Mouse (Mus musculus): ENCODE results near the gene Tfdp2. TPM values are rescaled to one million over a fixed set of nuclear protein-coding genes. Genes with fewer than 3 reads are reported as not detected.
A peak's percentile ranks its signal among the peaks of the same experiment; 100 is the strongest.

The Tfdp2 gene
- polyA plus RNA-seq, 1 experiment from 2014 or later: 44.2 TPM

DNA sequence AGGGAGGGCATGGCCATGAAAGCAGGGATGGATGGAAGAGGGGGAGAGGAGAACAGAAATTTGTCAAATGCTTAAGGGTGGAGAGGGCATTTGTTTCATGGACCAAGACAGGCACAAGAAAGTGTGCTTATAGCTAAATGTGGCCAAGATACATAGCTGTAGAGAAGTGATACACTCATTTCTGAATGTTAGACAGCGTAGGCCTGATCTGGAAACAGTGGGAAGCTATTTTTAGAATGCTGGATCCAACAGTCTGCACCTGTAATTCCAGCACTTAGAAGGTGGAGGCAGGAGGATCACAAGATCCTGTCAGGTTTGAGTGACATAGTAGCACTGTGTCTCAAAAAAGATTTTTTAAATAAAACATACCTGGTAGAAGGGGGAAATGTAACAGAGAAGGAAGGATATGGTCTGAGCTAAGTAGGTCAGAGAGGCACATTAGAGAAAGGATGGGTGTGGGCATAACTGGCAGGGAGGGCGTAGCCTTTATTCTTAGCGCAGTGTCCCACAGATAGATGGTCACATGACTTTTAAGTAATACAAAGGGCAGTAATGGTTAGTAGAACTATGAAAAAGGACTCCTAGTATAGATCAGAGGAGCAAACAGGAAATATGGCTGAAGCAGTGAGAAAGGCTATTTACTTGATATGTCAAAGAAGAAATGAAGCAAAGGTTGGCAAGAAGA lies 103.4 kb downstream of the Tfdp2 start:
- no peak overlapping the region for H3K9ac ChIP-seq
- no peaks in the 10 kb centered on the region for H3K9me3 ChIP-seq (replicated peaks)
- 74% methylated on average over 3 of the region's 3 CpGs for whole genome bisulfite sequencing
- H3K4me1 ChIP-seq (replicated peaks): peaks cover 8% of the 10 kb centered on the region
- no peak for ATAC-seq (ENCODE audit: insufficient number of reproducible peaks, low FRiP score)
- no peak overlapping the region for H3K4me3 ChIP-seq
- peaks cover 65% of the 10 kb centered on the region for H3K36me3 ChIP-seq
- no peak overlapping the region for H3K27ac ChIP-seq (ENCODE audit: poor library complexity, severe bottlenecking)
- no peaks in the 10 kb centered on the region for H3K27me3 ChIP-seq (replicated peaks)
- no peak overlapping the region for H3K4me2 ChIP-seq

DNA sequence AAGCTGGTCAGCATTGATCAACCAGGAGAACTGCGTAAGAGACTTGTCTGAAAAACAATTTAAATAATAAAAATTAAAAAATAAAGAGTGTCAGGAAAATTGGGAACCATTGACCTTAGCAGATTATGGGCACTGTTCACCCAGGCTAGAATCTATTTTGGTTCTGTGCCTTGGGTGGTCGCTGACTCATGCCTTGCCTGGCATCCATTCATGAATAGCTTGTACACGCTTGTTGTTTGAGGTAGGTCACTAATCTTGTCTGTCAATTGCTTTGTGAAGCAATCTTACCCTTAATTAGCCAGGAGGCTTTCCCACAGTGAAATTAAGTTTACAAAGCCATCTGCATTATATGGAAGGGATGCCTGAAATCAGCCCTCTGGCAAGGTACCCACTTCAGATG lies 112.7 kb downstream of the Tfdp2 start:
- no peaks in the 10 kb centered on the region for H3K9me3 ChIP-seq (replicated peaks)
- no peak overlapping the region for H3K4me2 ChIP-seq
- H3K4me3 ChIP-seq: no peak overlapping the region
- no peak for ATAC-seq (ENCODE audit: insufficient number of reproducible peaks, low FRiP score)
- no peaks in the 10 kb centered on the region for H3K4me1 ChIP-seq (replicated peaks)
- H3K9ac ChIP-seq: no peak overlapping the region
- no peaks in the 10 kb centered on the region for H3K27me3 ChIP-seq (replicated peaks)
- H3K27ac ChIP-seq (ENCODE audit: poor library complexity, severe bottlenecking): no peak overlapping the region
- peaks cover 54% of the 10 kb centered on the region for H3K36me3 ChIP-seq
- WGBS: 85% methylated on average over 3 of the region's 3 CpGs

DNA sequence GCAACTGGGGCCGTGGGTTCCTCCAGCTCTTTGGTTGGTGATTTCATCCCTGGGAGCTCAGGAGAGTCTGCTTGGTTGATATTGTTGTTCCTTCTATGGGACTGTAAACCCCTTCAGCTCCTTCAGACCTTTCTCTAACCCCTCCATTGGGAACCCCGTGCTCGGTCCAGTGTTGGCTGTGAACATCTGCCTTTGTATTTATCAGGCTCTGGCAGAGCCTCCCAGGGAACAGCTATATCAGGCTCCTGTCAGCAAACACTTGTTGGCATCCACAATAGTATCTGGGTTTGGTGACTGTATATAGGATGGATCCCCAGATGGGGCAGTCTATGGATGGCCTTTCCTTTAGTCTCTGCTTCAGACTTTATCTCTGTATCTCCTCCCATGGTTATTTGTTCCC lies 116.0 kb downstream of the Tfdp2 start:
- peaks cover 58% of the 10 kb centered on the region for H3K36me3 ChIP-seq
- H3K4me3 ChIP-seq: no peak overlapping the region
- H3K4me1 ChIP-seq (replicated peaks): 0 out of 2 replicates have a peak, but pooled peaks cover 3% of the 10 kb centered on the region
- H3K4me2 ChIP-seq: no peak overlapping the region
- ATAC-seq (ENCODE audit: insufficient number of reproducible peaks, low FRiP score): no peak
- 62% methylated on average over 3 of the region's 3 CpGs for WGBS
- no peak overlapping the region for H3K27ac ChIP-seq (ENCODE audit: poor library complexity, severe bottlenecking)
- H3K9me3 ChIP-seq (replicated peaks): no peaks in the 10 kb centered on the region
- H3K9ac ChIP-seq: no peak overlapping the region
- H3K27me3 ChIP-seq (replicated peaks): no peaks in the 10 kb centered on the region

DNA sequence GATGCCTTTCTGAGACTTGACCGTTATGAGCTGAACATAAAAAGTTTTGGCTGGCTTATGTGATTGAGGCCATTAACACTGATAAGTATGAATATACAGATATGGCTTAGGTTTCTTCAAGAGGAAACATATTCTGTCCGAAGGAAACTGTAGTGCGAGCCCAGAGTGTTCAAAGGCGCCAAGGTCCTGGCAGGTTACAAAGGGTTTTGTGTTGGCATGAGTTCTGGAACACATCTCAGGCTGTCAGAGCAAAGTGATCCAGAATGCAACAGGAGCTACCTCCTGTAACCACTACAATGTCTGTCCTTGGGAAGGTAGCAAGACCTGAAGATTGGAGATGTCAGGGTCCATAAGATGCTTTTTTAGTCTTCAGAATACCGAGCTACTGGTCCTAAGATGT lies 123.3 kb downstream of the Tfdp2 start:
- Histone ChIP-seq H3K4me2 (no peak overlapping the region), H3K4me1 (replicated peaks) (no peaks in the 10 kb centered on the region), H3K27ac (ENCODE audit: poor library complexity, severe bottlenecking) (no peak overlapping the region), H3K36me3 (peaks cover 63% of the 10 kb centered on the region), H3K4me3 (no peak overlapping the region), H3K9ac (no peak overlapping the region), H3K27me3 (replicated peaks) (no peaks in the 10 kb centered on the region), H3K9me3 (replicated peaks) (no peaks in the 10 kb centered on the region)
- WGBS: 68% methylated on average over 5 of the region's 5 CpGs
- no peak for ATAC-seq (ENCODE audit: insufficient number of reproducible peaks, low FRiP score)

DNA sequence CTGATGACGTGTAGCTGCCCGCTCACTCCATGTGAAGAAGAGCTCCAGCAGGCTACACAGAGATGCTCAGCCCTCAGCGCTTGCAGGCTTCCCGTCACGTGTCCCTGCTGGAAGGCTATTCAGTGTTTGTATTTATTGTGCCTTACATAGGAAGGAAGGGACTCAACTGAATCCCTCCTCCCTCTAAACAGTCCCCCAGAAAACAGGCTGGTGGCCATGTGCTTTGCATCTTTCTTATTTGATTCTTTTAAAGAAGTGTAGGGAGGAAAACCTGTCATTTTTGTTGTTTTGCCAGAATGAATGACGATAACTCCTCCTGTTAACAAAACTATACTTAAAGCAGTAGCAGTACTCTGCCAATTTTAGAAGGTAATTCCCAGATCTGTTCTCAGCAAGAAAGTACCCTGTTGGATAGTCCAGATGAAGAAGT lies 124.5 kb downstream of the Tfdp2 start:
- WGBS: 87% methylated on average over 6 of the region's 6 CpGs
- peaks cover 57% of the 10 kb centered on the region for H3K36me3 ChIP-seq
- no peak for ATAC-seq (ENCODE audit: insufficient number of reproducible peaks, low FRiP score)

DNA sequence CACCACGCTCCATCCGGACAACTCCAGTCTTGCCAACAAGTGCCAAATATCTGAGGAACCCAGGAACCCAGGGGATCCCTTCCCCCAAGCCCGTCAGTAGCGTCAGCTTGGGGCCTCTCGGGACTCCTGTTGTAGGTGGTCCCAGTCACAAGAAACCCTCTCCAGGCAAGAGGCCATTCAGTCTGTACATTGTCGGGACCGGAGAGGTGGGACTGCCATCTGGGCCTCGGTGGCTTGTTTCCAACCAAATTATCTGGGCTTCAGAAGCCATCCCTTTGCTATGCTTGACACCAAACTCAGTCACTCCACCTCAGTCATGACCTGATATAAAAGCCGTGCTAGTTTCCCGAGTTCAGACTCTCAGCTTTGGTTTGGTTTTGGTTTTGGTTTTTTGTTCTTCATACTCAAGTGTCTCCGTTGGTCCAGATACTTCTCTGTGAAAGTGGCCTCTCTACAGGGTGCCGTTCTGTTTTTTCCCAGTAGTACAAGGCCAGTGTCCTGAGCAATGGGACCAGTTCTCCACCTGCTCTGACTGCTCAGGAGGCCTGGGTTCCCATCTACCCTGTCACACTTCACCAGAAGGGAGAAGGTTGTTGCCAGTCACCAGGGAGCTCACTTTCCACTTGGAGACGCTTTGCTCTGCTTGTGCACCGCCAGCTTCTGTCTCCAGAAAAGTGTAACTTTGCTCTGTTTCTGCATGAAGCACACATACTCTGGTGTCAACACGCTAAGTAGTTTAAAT lies 126.5 kb downstream of the Tfdp2 start:
- no peak for ATAC-seq (ENCODE audit: insufficient number of reproducible peaks, low FRiP score)
- Histone ChIP-seq H3K27me3 (replicated peaks) (no peaks in the 10 kb centered on the region), H3K4me2 (no peak overlapping the region), H3K4me1 (replicated peaks) (peaks cover 9% of the 10 kb centered on the region), H3K9ac (no peak overlapping the region), H3K36me3 (peaks cover 44% of the 10 kb centered on the region), H3K9me3 (replicated peaks) (no peaks in the 10 kb centered on the region), H3K4me3 (no peak overlapping the region), H3K27ac (ENCODE audit: poor library complexity, severe bottlenecking) (no peak overlapping the region)
- 90% methylated on average over 15 of the region's 15 CpGs for WGBS

More for the DNA sequence above, 124.5 kb downstream of the Tfdp2 start:
- H3K9me3 ChIP-seq (replicated peaks): no peaks in the 10 kb centered on the region
- H3K9ac ChIP-seq: no peak overlapping the region
- H3K27me3 ChIP-seq (replicated peaks): no peaks in the 10 kb centered on the region
- no peak overlapping the region for H3K4me2 ChIP-seq
- no peak overlapping the region for H3K27ac ChIP-seq (ENCODE audit: poor library complexity, severe bottlenecking)
- H3K4me3 ChIP-seq: no peak overlapping the region
- no peaks in the 10 kb centered on the region; the same call in 1 of the 2 replicates for H3K4me1 ChIP-seq (replicated peaks)

DNA sequence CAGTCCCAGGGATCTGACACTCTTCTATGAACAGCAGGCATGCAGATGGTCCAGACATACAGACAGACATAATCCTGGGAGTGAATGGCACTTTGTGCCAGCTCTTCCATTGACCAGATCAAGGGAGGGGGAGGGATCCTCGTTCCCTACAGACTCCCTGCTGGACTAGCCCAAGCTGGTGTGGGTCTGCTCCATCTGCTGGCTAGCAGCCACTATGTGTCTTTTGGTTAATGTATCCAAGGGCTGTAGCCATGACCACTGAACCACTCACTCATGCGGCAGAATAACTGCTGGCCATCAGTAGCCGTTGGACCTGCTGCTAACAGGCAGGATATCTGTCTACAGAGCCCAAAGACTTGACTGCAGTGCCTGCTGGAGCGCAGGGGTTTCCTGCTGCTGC lies 128.4 kb downstream of the Tfdp2 start:
- 62% methylated on average over 4 of the region's 4 CpGs for WGBS
- Histone ChIP-seq H3K4me3 (no peak overlapping the region), H3K9ac (no peak overlapping the region), H3K4me1 (replicated peaks) (peaks cover 9% of the 10 kb centered on the region), H3K27ac (ENCODE audit: poor library complexity, severe bottlenecking) (peak overlapping the region; percentile 9; the same call in 1 of the 2 replicates), H3K9me3 (replicated peaks) (no peaks in the 10 kb centered on the region), H3K27me3 (replicated peaks) (no peaks in the 10 kb centered on the region), H3K36me3 (peaks cover 35% of the 10 kb centered on the region), H3K4me2 (no peak overlapping the region)
- ATAC-seq (ENCODE audit: insufficient number of reproducible peaks, low FRiP score): no peak

DNA sequence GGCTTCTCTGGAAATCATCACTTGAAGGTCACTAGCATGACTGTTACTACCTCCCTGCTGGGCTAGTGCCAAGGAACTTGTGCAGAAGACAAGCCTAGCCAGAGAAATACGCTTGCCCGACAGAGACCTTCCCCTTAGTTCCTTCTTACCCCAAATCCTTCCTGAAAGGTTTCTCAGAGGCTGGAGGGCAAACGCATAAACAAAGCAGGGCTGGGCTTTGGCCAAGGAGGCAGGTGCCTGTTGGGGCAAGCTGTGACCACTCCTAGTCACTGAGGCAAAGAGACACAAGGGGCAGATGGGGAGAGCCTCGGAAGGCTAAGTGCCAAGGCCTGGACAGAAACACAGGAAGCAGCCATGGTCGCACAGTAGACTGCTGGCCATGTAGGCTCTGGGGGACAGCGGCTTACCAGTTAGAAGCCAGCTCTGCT lies 130.4 kb downstream of the Tfdp2 start:
- H3K9me3 ChIP-seq (replicated peaks): no peaks in the 10 kb centered on the region
- H3K36me3 ChIP-seq: peaks cover 33% of the 10 kb centered on the region
- no peak overlapping the region for H3K9ac ChIP-seq
- ATAC-seq (ENCODE audit: insufficient number of reproducible peaks, low FRiP score): no peak; the same call in 1 of the 2 replicates
- no peaks in the 10 kb centered on the region for H3K27me3 ChIP-seq (replicated peaks)
- H3K4me2 ChIP-seq: no peak overlapping the region
- peaks cover 9% of the 10 kb centered on the region for H3K4me1 ChIP-seq (replicated peaks)
- H3K4me3 ChIP-seq: no peak overlapping the region
- 57% methylated on average over 6 of the region's 6 CpGs for WGBS
- peak overlapping the region; percentile 8; the same call in 1 of the 2 replicates for H3K27ac ChIP-seq (ENCODE audit: poor library complexity, severe bottlenecking)

DNA sequence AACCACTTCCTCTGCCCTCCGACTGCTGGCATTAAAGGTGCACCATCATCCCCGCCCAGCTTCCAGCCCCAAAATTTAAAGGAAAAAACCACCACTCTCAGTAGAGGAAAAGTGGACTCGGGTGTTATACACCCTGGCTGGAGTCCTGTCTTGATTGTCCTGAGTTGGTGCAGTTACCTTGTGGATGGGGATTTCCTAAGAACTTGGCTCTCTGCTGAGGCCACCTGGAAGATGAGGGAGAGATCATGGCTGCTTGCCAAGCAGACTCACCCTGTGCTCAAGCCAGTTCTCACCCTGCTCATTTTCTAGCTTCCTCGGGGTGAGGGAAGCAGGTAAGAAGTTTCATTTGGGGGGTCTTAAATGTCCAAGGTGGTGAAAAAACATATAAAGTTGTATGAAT lies 132.2 kb downstream of the Tfdp2 start:
- Histone ChIP-seq H3K9ac (no peak overlapping the region), H3K27ac (ENCODE audit: poor library complexity, severe bottlenecking) (no peak overlapping the region), H3K36me3 (peaks cover 36% of the 10 kb centered on the region), H3K27me3 (replicated peaks) (no peaks in the 10 kb centered on the region), H3K4me3 (no peak overlapping the region), H3K9me3 (replicated peaks) (no peaks in the 10 kb centered on the region), H3K4me1 (replicated peaks) (peaks cover 9% of the 10 kb centered on the region), H3K4me2 (no peak overlapping the region)
- 85% methylated on average over 4 of the region's 4 CpGs for WGBS
- no peak for ATAC-seq (ENCODE audit: insufficient number of reproducible peaks, low FRiP score)

DNA sequence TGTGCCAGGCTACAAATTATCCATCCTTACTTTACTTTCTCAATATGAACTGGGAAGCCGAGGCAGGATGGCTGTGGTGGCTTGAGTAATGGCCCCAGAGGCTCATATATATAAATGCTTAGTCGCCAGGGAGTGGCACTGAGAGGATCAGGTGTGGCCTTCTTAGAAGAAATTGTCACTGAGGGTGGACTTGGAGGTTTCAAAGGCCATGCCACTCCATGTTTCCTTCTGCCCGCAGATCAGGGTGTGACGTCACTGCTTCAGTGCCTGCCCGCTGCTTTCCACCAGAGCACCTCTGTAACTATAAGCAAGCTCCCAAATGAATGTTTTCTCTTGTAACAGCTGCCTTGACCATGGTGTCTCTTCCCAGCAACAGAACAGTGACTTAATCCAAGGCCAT lies 135.1 kb downstream of the Tfdp2 start:
- H3K36me3 ChIP-seq: peaks cover 53% of the 10 kb centered on the region
- 87% methylated on average over 5 of the region's 5 CpGs for WGBS
- peaks cover 7% of the 10 kb centered on the region for H3K4me1 ChIP-seq (replicated peaks)
- H3K27me3 ChIP-seq (replicated peaks): no peaks in the 10 kb centered on the region
- no peak overlapping the region for H3K4me2 ChIP-seq
- H3K9me3 ChIP-seq (replicated peaks): no peaks in the 10 kb centered on the region
- H3K4me3 ChIP-seq: no peak overlapping the region
- no peak overlapping the region for H3K9ac ChIP-seq
- no peak for ATAC-seq (ENCODE audit: insufficient number of reproducible peaks, low FRiP score)
- H3K27ac ChIP-seq (ENCODE audit: poor library complexity, severe bottlenecking): no peak overlapping the region

DNA sequence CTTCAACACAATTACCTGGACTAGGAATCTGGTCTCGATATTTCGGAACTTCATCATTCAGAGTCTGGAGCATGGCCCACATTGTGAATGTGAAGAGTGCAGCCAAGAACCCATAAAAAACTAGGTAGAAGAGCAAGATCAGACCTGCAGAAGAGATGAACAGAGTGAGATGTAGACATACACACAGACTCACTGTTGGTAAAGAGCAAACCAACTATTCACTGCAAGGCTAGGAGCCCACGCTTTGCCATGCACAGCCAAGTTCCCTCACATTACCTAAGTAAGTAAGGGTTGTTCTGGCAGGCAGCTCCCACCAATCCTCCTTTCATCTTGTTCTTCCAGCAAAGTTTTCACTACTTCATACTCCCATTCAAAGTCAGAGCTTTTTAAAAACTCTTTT lies 149.7 kb downstream of the Tfdp2 start:
- Histone ChIP-seq H3K9ac (no peak overlapping the region), H3K4me3 (no peak overlapping the region), H3K4me2 (no peak overlapping the region), H3K36me3 (peaks cover 41% of the 10 kb centered on the region), H3K4me1 (replicated peaks) (peaks cover 18% of the 10 kb centered on the region), H3K27me3 (replicated peaks) (no peaks in the 10 kb centered on the region), H3K27ac (ENCODE audit: poor library complexity, severe bottlenecking) (no peak overlapping the region), H3K9me3 (replicated peaks) (no peaks in the 10 kb centered on the region)
- WGBS: 95% methylated on average over 3 of the region's 3 CpGs
- ATAC-seq (ENCODE audit: insufficient number of reproducible peaks, low FRiP score): no peak
